Mouse (Mus musculus): ENCODE data around the gene Morn3. TPM values are rescaled to one million over a fixed set of nuclear protein-coding genes. Genes with fewer than 3 reads are reported as not detected.

The Morn3 gene
- polyA plus RNA-seq, 1 experiment from 2014 or later: 0.45 TPM

- Histone ChIP-seq H3K9ac (no peak overlapping the region), H3K36me3 (no peaks in the 10 kb centered on the region), H3K4me2 (replicated peaks) (no peak overlapping the region), H3K27ac (peak overlapping the region; percentile 46; the same call in 1 of the 2 replicates), H3K4me1 (replicated peaks) (peaks cover 8% of the 10 kb centered on the region), H3K4me3 (replicated peaks) (no peak overlapping the region), H3K9me3 (no peaks in the 10 kb centered on the region), H3K27me3 (replicated peaks) (no peaks in the 10 kb centered on the region)
- peak; percentile 44; the same call in 1 of the 2 replicates for ATAC-seq
- WGBS: 78% methylated on average over 4 of the region's 4 CpGs
Observed at GRCm38 (mm10) chr5:123035089-123035488, 11.7 kb downstream of the Morn3 start.

- no peak for ATAC-seq
- 64% methylated on average over 7 of the region's 7 CpGs for whole genome bisulfite sequencing
Observed at GRCm38 (mm10) chr5:123033646-123034160, 13.1 kb downstream of the Morn3 start.

GRCm38 (mm10) chr5:123031312-123031711, 15.5 kb downstream of the Morn3 start:
- Histone ChIP-seq H3K4me2 (replicated peaks) (no peak overlapping the region), H3K36me3 (0 out of 2 replicates have a peak, but pooled peaks cover 4% of the 10 kb centered on the region), H3K27me3 (replicated peaks) (no peaks in the 10 kb centered on the region), H3K9me3 (no peaks in the 10 kb centered on the region), H3K4me3 (replicated peaks) (no peak overlapping the region), H3K27ac (no peak overlapping the region), H3K4me1 (replicated peaks) (peaks cover 11% of the 10 kb centered on the region), H3K9ac (no peak overlapping the region)
- WGBS: 96% methylated on average over 3 of the region's 3 CpGs
- no peak for ATAC-seq

More at GRCm38 (mm10) chr5:123033646-123034160, 13.1 kb downstream of the Morn3 start:
- Histone ChIP-seq H3K36me3 (0 out of 2 replicates have a peak, but pooled peaks cover 4% of the 10 kb centered on the region), H3K4me1 (replicated peaks) (peaks cover 8% of the 10 kb centered on the region; the same call in 1 of the 2 replicates), H3K27ac (no peak overlapping the region), H3K4me2 (replicated peaks) (no peak overlapping the region), H3K9ac (no peak overlapping the region), H3K4me3 (replicated peaks) (no peak overlapping the region), H3K9me3 (no peaks in the 10 kb centered on the region), H3K27me3 (replicated peaks) (no peaks in the 10 kb centered on the region)

- H3K4me1 ChIP-seq (replicated peaks): peaks cover 9% of the 10 kb centered on the region; the same call in 1 of the 2 replicates
Observed at GRCm38 (mm10) chr5:123029729-123030128, 17.1 kb downstream of the Morn3 start.

GRCm38 (mm10) chr5:123027436-123027835, 19.4 kb downstream of the Morn3 start:
- ATAC-seq: peak; percentile 81
- peak overlapping the region; percentile 51; the same call in 1 of the 2 replicates for H3K27ac ChIP-seq
- H3K27me3 ChIP-seq (replicated peaks): no peaks in the 10 kb centered on the region
- H3K36me3 ChIP-seq: 0 out of 2 replicates have a peak, but pooled peaks cover 4% of the 10 kb centered on the region
- H3K4me1 ChIP-seq (replicated peaks): peaks cover 9% of the 10 kb centered on the region; the same call in 1 of the 2 replicates
- no peak overlapping the region for H3K4me2 ChIP-seq (replicated peaks)
- no peak overlapping the region for H3K9ac ChIP-seq
- H3K9me3 ChIP-seq: no peaks in the 10 kb centered on the region
- H3K4me3 ChIP-seq (replicated peaks): no peak overlapping the region
- WGBS: 44% methylated on average over 6 of the region's 6 CpGs

More at GRCm38 (mm10) chr5:123029729-123030128, 17.1 kb downstream of the Morn3 start:
- Histone ChIP-seq H3K9ac (no peak overlapping the region), H3K4me3 (replicated peaks) (no peak overlapping the region), H3K27me3 (replicated peaks) (no peaks in the 10 kb centered on the region), H3K9me3 (no peaks in the 10 kb centered on the region), H3K27ac (no peak overlapping the region), H3K36me3 (0 out of 2 replicates have a peak, but pooled peaks cover 4% of the 10 kb centered on the region), H3K4me2 (replicated peaks) (no peak overlapping the region)
- no peak for ATAC-seq
- 88% methylated on average over 7 of the region's 7 CpGs for WGBS

GRCm38 (mm10) chr5:123026414-123026813, 20.4 kb downstream of the Morn3 start:
- 60% methylated on average over 6 of the region's 6 CpGs for WGBS
- ATAC-seq: no peak
- Histone ChIP-seq H3K4me2 (replicated peaks) (no peak overlapping the region), H3K4me3 (replicated peaks) (no peak overlapping the region), H3K36me3 (0 out of 2 replicates have a peak, but pooled peaks cover 4% of the 10 kb centered on the region), H3K9me3 (no peaks in the 10 kb centered on the region), H3K4me1 (replicated peaks) (peaks cover 9% of the 10 kb centered on the region; the same call in 1 of the 2 replicates), H3K9ac (no peak overlapping the region), H3K27ac (no peak overlapping the region), H3K27me3 (replicated peaks) (no peaks in the 10 kb centered on the region)

- H3K27ac ChIP-seq: no peak overlapping the region; the same call in 1 of the 2 replicates
- H3K9ac ChIP-seq: no peak overlapping the region
- no peak overlapping the region for H3K4me2 ChIP-seq (replicated peaks)
- H3K36me3 ChIP-seq: 0 out of 2 replicates have a peak, but pooled peaks cover 4% of the 10 kb centered on the region
- no peak for ATAC-seq
- H3K27me3 ChIP-seq (replicated peaks): no peaks in the 10 kb centered on the region
- no peaks in the 10 kb centered on the region for H3K9me3 ChIP-seq
- no peak overlapping the region for H3K4me3 ChIP-seq (replicated peaks)
- H3K4me1 ChIP-seq (replicated peaks): peaks cover 9% of the 10 kb centered on the region; the same call in 1 of the 2 replicates
- WGBS: 54% methylated on average over 9 of the region's 9 CpGs
Observed at GRCm38 (mm10) chr5:123024965-123025573, 21.7 kb downstream of the Morn3 start.

DNA sequence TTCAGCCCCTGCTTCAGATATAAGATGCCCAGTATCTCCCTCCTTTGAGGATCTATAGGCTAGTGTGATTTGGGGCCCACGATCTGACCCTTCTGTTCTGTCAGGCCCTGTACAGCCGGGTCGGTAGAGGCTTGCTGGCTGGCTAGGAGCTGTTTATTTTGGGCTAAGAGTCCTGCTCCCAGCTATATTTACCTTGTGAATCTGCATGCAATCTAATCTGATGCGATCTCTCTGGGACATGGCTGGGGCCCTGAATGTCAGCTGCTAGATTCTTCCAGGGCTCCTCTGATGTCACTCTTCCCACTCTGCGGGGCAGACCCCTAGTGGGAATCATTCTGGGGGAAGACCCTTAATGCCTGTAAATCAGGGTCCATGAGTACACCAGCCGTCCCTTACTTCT, 22.5 kb downstream of the Morn3 start:
- H3K4me2 ChIP-seq (replicated peaks): no peak overlapping the region
- H3K27me3 ChIP-seq (replicated peaks): no peaks in the 10 kb centered on the region
- H3K27ac ChIP-seq: no peak overlapping the region
- no peaks in the 10 kb centered on the region for H3K9me3 ChIP-seq
- H3K9ac ChIP-seq: no peak overlapping the region
- WGBS: 78% methylated on average over 6 of the region's 6 CpGs
- H3K4me1 ChIP-seq (replicated peaks): peaks cover 15% of the 10 kb centered on the region
- 0 out of 2 replicates have a peak, but pooled peaks cover 1% of the 10 kb centered on the region for H3K36me3 ChIP-seq
- no peak overlapping the region for H3K4me3 ChIP-seq (replicated peaks)
- ATAC-seq: no peak

DNA sequence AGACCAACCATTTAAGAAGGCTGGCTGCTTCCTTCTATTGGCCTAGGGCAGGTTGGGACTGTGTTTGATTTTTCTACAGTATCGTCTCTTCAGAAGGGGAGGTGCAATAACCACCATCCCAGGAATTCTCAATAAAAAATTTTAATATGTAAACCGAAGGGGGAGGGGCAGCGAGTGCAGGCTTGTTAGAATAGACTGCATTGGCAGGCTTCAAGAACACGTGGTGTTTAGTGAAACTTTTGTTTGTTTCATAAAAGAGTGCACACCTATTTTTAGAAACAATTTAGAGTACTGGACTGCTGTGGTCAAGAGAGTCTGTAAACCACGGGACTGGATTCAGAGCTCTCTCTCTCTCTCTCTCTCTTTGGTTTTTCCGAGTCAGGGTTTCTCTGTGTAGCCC, 23.8 kb downstream of the Morn3 start:
- H3K9ac ChIP-seq: no peak overlapping the region
- no peaks in the 10 kb centered on the region for H3K36me3 ChIP-seq
- no peak overlapping the region for H3K27ac ChIP-seq
- no peaks in the 10 kb centered on the region for H3K9me3 ChIP-seq
- H3K27me3 ChIP-seq (replicated peaks): no peaks in the 10 kb centered on the region
- H3K4me1 ChIP-seq (replicated peaks): peaks cover 19% of the 10 kb centered on the region
- ATAC-seq: no peak
- H3K4me2 ChIP-seq (replicated peaks): no peak overlapping the region
- 69% methylated on average over 6 of the region's 6 CpGs for WGBS
- no peak overlapping the region for H3K4me3 ChIP-seq (replicated peaks)

DNA sequence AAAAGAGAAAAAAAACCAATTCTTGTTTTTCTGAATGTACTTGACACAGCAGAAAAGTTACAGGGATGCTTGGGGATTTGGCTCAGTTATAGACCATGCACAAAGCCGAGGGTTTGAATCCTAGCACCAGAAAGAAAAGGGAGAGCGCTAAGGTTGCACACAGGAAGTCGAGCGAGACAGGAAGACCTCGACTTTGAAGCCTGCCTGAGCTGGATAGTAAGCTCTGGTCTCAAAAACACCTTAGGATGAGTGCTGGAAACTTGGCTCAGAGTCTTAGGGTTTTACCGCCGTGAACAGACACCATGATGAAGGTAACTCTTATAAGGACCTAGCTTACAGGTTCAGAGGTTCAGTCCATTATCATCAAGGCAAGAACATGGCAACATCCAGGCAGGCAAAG, 25.4 kb downstream of the Morn3 start:
- Histone ChIP-seq H3K9ac (no peak overlapping the region), H3K9me3 (no peaks in the 10 kb centered on the region), H3K27ac (no peak overlapping the region), H3K36me3 (no peaks in the 10 kb centered on the region), H3K4me1 (replicated peaks) (peaks cover 17% of the 10 kb centered on the region; the same call in 1 of the 2 replicates), H3K4me2 (replicated peaks) (no peak overlapping the region), H3K27me3 (replicated peaks) (no peaks in the 10 kb centered on the region), H3K4me3 (replicated peaks) (no peak overlapping the region)
- 83% methylated on average over 7 of the region's 7 CpGs for WGBS
- no peak for ATAC-seq

- Histone ChIP-seq H3K9ac (no peak overlapping the region), H3K36me3 (no peaks in the 10 kb centered on the region), H3K9me3 (no peaks in the 10 kb centered on the region), H3K4me2 (replicated peaks) (no peak overlapping the region), H3K27me3 (replicated peaks) (no peaks in the 10 kb centered on the region), H3K4me3 (replicated peaks) (no peak overlapping the region), H3K27ac (no peak overlapping the region), H3K4me1 (replicated peaks) (peaks cover 25% of the 10 kb centered on the region)
- ATAC-seq: no peak
- WGBS: 91% methylated on average over 5 of the region's 5 CpGs
Observed at GRCm38 (mm10) chr5:123020426-123020825, 26.4 kb downstream of the Morn3 start.

DNA sequence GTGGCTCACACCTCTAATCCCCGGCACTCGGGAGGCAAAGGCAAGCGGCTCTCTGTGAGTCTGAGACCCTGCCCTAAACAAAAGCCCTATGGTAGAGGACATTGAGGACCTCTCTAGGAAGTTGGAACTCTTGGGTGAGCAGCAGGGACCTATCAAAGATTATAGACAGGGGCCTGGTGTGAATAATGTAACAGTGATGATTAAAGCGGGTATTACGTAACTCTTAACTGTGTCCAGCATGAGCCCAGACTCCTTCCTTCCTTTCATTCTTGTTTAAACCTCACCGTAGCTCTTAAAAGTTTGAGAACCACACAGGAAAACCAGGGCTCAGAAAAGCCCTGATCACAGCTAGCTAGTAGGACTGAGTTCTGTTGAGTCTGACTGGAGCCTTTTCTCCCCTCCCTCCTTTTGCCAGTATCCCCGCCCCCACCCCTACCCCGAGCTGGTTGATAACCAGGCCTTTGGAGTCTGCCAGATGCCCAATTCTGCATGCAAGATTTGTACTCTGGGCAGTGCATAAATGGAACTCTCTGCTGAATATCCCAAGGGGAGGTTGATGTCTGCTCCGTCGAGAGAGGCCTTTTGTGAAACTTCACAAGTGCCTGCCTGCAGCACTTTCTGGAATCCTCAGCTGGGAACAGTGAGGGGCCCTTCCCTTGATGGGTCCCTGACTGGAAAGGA, 27.3 kb downstream of the Morn3 start:
- Histone ChIP-seq H3K27ac (0 out of 2 replicates have a peak overlapping the region, but pooled peaks have one; percentile 3), H3K36me3 (no peaks in the 10 kb centered on the region), H3K4me3 (replicated peaks) (no peak overlapping the region), H3K9me3 (no peaks in the 10 kb centered on the region), H3K4me1 (replicated peaks) (peaks cover 26% of the 10 kb centered on the region), H3K9ac (no peak overlapping the region), H3K27me3 (replicated peaks) (no peaks in the 10 kb centered on the region), H3K4me2 (replicated peaks) (no peak overlapping the region)
- no peak for ATAC-seq
- 58% methylated on average over 10 of the region's 10 CpGs for WGBS

All from intestine, embryonic 15.5 days (tissue).